Mouse (Mus musculus): Measurements from ENCODE around the gene Ctsll3. TPM values are rescaled to one million over a fixed set of nuclear protein-coding genes. Genes with fewer than 3 reads are reported as not detected.

Gene Ctsll3
- polyA plus RNA-seq, 1 experiment from 2014 or later = not detected

DNA sequence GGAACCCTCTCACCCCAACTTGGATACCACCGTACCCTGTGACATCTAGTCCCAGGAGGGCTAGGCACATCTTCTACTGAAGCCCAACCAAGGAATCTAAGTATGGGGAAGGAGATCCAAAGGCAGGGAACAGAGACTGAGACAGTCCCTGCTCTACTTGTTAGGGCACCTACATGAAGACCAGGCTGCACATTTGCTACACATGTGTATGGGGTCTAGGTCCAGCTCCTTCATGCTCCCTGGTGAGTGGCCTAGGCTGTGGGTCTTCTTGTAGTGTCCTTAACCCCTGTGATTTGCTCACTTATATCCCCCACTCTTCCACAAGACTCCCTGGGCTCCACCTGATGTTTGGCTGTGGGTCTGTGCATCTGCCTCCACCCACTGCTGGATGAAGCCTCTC lies 13.2 kb downstream of the Ctsll3 start:
- no peak for ATAC-seq (ENCODE audit: insufficient read depth)
- Histone ChIP-seq H3K27me3 (no peaks in the 10 kb centered on the region), H3K27ac (replicated peaks) (no peak overlapping the region), H3K9me3 (replicated peaks) (no peaks in the 10 kb centered on the region), H3K4me2 (no peak overlapping the region), H3K9ac (no peak overlapping the region), H3K4me1 (replicated peaks) (no peaks in the 10 kb centered on the region), H3K4me3 (replicated peaks) (no peak overlapping the region), H3K36me3 (replicated peaks) (no peaks in the 10 kb centered on the region)
- WGBS (ENCODE audit: insufficient replicate concordance) = 75% methylated on average over 1 of the region's 1 CpGs

DNA sequence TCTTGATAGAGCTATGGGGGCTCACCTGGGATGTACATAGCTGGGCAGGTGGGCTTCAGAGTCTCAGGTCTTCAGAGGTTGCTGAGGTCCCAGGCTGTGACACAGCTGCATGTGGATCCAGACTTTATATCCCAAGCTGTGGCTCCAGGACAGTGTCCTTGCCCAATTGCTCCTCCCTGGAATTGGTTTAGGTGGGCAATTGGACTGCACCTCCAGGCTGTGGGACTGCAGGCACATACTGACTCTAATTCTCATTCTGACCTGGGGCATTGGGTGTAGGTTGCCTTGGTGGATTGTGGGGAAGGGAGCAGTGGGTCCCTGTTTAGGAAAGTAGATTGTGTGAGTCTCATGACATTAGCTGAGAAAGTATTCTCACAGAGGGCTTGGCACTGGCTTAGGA lies 16.4 kb downstream of the Ctsll3 start, which contains the start of gene BC051665:
TSS of gene BC051665 (minus strand) at position 101 of the 400 bp plus-strand sequence.
- no peaks in the 10 kb centered on the region for H3K36me3 ChIP-seq (replicated peaks)
- no peak within 1 kb of the TSS for H3K9ac ChIP-seq
- no peaks in the 10 kb centered on the region for H3K9me3 ChIP-seq (replicated peaks)
- ATAC-seq (ENCODE audit: insufficient read depth) = no peak
- no peak within 1 kb of the TSS for H3K27ac ChIP-seq (replicated peaks)
- no peaks in the 10 kb centered on the region for H3K27me3 ChIP-seq
- no peaks in the 10 kb centered on the region for H3K4me1 ChIP-seq (replicated peaks)
- no peak within 1 kb of the TSS for H3K4me2 ChIP-seq
- H3K4me3 ChIP-seq (replicated peaks) = no peak within 1 kb of the TSS

DNA sequence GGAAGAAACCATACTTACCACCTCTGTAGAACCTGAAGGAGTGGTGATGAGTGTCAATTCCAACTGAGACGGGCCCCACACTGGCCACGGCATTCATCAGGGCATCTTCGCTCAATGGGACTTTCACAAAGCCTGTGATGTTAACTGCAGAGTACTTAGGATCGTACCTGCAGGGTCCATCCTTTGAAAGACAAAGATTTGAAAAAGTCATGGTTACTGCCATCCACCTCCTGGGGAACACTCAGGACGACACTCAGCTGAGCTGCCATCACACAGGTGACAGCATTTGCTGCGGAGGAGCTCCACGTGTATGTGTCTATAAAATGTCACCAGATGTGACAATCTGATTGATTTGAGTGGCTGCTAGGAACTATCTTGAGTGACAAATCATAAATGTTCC lies 19.3 kb downstream of the Ctsll3 start:
- Histone ChIP-seq H3K9me3 (replicated peaks) (no peaks in the 10 kb centered on the region), H3K36me3 (replicated peaks) (no peaks in the 10 kb centered on the region), H3K4me3 (replicated peaks) (no peak overlapping the region), H3K4me2 (no peak overlapping the region), H3K4me1 (replicated peaks) (no peaks in the 10 kb centered on the region), H3K9ac (no peak overlapping the region), H3K27me3 (no peaks in the 10 kb centered on the region), H3K27ac (replicated peaks) (no peak overlapping the region)
- ATAC-seq (ENCODE audit: insufficient read depth) = no peak
- 71% methylated on average over 7 of the region's 7 CpGs for WGBS (ENCODE audit: insufficient replicate concordance)

DNA sequence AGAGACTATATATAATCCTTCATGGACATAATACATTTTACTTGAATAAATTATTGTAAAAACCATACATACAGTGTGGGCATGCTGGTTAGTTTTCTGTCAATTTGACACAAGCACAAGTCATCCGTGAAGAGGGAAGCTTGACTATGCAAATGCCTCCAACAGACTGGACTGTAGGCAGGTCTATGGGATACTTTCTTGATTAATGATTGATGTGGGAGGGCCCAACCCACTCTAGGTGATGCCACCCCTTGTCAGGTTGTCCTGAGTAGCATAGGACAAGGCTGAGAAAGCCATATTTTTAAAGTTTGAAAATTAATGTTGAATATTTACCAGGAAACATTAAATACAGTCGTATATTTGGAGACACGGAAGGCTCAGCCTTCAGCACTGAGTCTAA lies 22.1 kb downstream of the Ctsll3 start:
- no peak overlapping the region for H3K9ac ChIP-seq
- H3K4me2 ChIP-seq = no peak overlapping the region
- H3K27ac ChIP-seq (replicated peaks) = no peak overlapping the region
- H3K4me3 ChIP-seq (replicated peaks) = no peak overlapping the region
- 57% methylated on average over 3 of the region's 3 CpGs for WGBS (ENCODE audit: insufficient replicate concordance)
- no peak for ATAC-seq (ENCODE audit: insufficient read depth)
- H3K9me3 ChIP-seq (replicated peaks) = no peaks in the 10 kb centered on the region
- H3K36me3 ChIP-seq (replicated peaks) = no peaks in the 10 kb centered on the region
- no peaks in the 10 kb centered on the region for H3K27me3 ChIP-seq
- no peaks in the 10 kb centered on the region for H3K4me1 ChIP-seq (replicated peaks)

DNA sequence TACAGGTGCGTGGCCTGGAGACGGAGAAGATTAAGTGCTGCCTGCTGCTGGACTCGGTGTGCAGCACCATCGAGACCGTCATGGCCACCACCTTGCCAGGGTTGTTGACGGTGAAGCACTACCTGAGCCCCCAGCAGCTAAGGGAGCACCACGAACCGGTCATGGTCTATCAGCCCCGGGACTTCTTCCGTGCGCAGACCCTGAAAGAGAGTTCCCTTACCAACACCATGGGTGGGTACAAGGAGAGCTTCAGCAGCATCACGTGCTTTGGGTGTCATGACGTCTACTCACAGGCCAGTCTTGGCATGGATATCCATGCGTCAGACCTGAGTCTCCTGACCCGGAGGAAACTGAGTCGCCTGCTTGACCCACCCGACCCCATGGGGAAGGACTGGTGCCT lies 41.5 kb downstream of the Ctsll3 start:
- no peak overlapping the region for H3K27ac ChIP-seq (replicated peaks)
- no peak overlapping the region for H3K9ac ChIP-seq
- H3K9me3 ChIP-seq (replicated peaks) = no peaks in the 10 kb centered on the region
- H3K4me1 ChIP-seq (replicated peaks) = no peaks in the 10 kb centered on the region
- peaks cover 18% of the 10 kb centered on the region; the same call in 1 of the 2 replicates for H3K36me3 ChIP-seq (replicated peaks)
- 85% methylated on average over 17 of the region's 17 CpGs for WGBS (ENCODE audit: insufficient replicate concordance)
- no peak overlapping the region for H3K4me3 ChIP-seq (replicated peaks)
- H3K4me2 ChIP-seq = no peak overlapping the region
- H3K27me3 ChIP-seq = no peaks in the 10 kb centered on the region
- ATAC-seq (ENCODE audit: insufficient read depth) = no peak

DNA sequence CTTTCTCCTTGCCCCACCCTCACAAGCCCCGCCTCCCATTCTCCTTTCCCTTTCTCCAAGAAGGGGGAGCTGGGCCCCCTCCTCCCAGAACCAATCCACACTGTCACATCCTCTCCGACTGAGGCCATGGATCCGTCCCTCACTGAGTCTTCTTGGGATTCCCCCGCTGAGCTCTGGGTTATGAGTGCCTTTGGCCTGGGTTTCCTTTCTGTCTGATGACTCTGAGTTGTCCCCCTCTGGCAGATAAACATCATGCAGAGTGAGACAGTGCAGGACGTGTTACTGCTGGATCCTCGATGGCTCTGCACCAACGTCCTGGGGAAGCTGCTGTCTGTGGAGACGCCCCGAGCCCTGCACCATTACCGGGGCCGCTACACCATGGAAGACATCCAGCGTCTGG lies 42.3 kb downstream of the Ctsll3 start:
- Histone ChIP-seq H3K27me3 (no peaks in the 10 kb centered on the region), H3K36me3 (replicated peaks) (peaks cover 18% of the 10 kb centered on the region; the same call in 1 of the 2 replicates), H3K27ac (replicated peaks) (no peak overlapping the region), H3K4me3 (replicated peaks) (no peak overlapping the region), H3K4me1 (replicated peaks) (no peaks in the 10 kb centered on the region), H3K4me2 (no peak overlapping the region), H3K9ac (no peak overlapping the region), H3K9me3 (replicated peaks) (no peaks in the 10 kb centered on the region)
- no peak for ATAC-seq (ENCODE audit: insufficient read depth)
- 78% methylated on average over 12 of the region's 12 CpGs for WGBS (ENCODE audit: insufficient replicate concordance)

DNA sequence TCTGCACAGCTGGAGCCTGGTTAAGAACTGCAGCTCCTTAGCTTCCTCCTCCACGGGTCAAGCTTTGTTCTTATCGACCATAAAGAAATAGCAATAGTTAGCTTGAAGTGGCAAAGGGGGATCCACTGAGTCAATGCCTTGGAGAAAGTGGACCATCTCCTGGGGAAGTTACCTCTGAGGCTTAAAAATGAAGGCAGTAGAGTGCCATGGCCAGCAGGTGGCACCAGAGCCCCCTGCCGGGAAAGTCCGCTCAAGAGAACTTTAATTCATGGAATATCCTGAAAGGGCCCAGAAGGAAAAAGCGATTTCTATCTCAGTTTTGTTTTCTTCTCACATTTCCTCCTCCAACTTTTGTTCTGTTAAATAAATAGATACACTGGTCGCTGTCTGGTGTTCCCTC lies 43.5 kb downstream of the Ctsll3 start:
- Histone ChIP-seq H3K27me3 (no peaks in the 10 kb centered on the region), H3K4me1 (replicated peaks) (no peaks in the 10 kb centered on the region), H3K4me3 (replicated peaks) (no peak overlapping the region), H3K27ac (replicated peaks) (no peak overlapping the region), H3K9me3 (replicated peaks) (no peaks in the 10 kb centered on the region), H3K9ac (no peak overlapping the region), H3K36me3 (replicated peaks) (peaks cover 18% of the 10 kb centered on the region; the same call in 1 of the 2 replicates), H3K4me2 (no peak overlapping the region)
- WGBS (ENCODE audit: insufficient replicate concordance) = 35% methylated on average over 6 of the region's 6 CpGs
- ATAC-seq (ENCODE audit: insufficient read depth) = no peak

DNA sequence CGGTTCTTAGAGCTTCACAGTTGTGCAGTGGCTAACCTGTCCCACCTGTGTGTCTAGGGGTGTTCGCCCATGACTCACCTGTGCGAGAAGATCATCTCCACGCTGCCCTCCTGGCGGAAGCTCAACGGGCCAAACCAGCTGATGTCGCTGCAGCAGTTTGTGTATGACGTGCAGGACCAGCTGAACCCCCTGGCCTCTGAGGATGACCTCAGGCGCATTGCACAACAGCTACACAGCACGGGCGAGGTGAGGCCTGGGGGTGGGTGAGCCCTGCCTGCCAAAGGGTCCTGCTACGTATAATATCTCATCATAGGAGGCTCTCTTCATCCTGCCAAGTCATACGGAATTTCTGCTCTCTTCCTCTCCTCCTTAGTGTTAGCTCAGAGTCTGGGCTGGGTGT lies 45.4 kb downstream of the Ctsll3 start:
- ATAC-seq (ENCODE audit: insufficient read depth) = no peak
- no peaks in the 10 kb centered on the region for H3K27me3 ChIP-seq
- no peaks in the 10 kb centered on the region for H3K4me1 ChIP-seq (replicated peaks)
- no peaks in the 10 kb centered on the region for H3K9me3 ChIP-seq (replicated peaks)
- WGBS (ENCODE audit: insufficient replicate concordance) = 70% methylated on average over 13 of the region's 13 CpGs
- peaks cover 34% of the 10 kb centered on the region for H3K36me3 ChIP-seq (replicated peaks)
- H3K9ac ChIP-seq = no peak overlapping the region
- H3K27ac ChIP-seq (replicated peaks) = no peak overlapping the region
- H3K4me3 ChIP-seq (replicated peaks) = no peak overlapping the region
- H3K4me2 ChIP-seq = no peak overlapping the region

DNA sequence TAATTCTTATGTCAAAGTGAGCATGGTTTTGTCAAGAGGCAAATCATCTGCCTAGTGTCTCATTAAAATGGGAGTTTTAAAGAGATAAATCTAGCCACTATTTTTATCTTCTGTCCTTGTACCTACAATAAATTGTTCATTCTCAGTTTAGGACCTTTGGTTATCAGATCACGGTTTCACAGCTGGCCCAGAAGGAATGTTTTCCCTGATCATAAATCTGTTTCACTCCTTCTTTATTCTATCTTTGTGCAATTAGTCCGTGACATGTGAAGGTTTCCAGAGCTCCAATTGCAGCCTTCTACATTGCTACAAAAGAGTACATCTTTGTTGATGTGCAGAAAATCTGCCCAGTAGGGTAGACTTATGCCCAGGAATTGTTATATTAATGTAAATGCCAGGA lies 47.4 kb downstream of the Ctsll3 start:
- peaks cover 31% of the 10 kb centered on the region for H3K36me3 ChIP-seq (replicated peaks)
- no peak for ATAC-seq (ENCODE audit: insufficient read depth)
- no peaks in the 10 kb centered on the region for H3K9me3 ChIP-seq (replicated peaks)
- H3K4me1 ChIP-seq (replicated peaks) = no peaks in the 10 kb centered on the region
- no peak overlapping the region for H3K4me2 ChIP-seq
- no peak overlapping the region for H3K4me3 ChIP-seq (replicated peaks)
- no peak overlapping the region for H3K9ac ChIP-seq
- no peak overlapping the region for H3K27ac ChIP-seq (replicated peaks)
- 48% methylated on average over 2 of the region's 2 CpGs for WGBS (ENCODE audit: insufficient replicate concordance)
- H3K27me3 ChIP-seq = no peaks in the 10 kb centered on the region

DNA sequence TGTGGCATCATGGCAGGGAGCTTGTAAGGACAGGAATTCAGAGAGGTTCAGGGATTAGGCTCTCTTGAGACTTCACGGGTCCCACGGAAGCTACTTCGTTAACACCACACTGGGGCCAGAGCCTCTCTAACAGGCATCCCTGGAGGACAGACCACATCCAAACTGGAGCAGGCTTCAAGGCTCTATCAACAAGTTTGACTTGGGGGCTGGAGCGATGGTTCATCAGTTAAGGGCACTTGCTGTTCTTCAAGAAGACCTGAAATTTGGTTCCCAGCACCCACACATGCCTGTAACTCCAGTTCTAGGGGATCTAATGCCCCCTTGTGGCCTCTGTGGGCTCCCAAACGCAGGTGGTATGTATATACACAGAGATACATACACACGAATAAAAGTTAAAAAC lies 49.4 kb downstream of the Ctsll3 start:
- H3K4me3 ChIP-seq (replicated peaks) = no peak overlapping the region
- WGBS (ENCODE audit: insufficient replicate concordance) = 84% methylated on average over 6 of the region's 6 CpGs
- no peaks in the 10 kb centered on the region for H3K9me3 ChIP-seq (replicated peaks)
- H3K4me2 ChIP-seq = no peak overlapping the region
- H3K27ac ChIP-seq (replicated peaks) = no peak overlapping the region
- H3K4me1 ChIP-seq (replicated peaks) = no peaks in the 10 kb centered on the region
- no peaks in the 10 kb centered on the region for H3K27me3 ChIP-seq
- no peak for ATAC-seq (ENCODE audit: insufficient read depth)
- no peak overlapping the region for H3K9ac ChIP-seq
- peaks cover 38% of the 10 kb centered on the region for H3K36me3 ChIP-seq (replicated peaks)

DNA sequence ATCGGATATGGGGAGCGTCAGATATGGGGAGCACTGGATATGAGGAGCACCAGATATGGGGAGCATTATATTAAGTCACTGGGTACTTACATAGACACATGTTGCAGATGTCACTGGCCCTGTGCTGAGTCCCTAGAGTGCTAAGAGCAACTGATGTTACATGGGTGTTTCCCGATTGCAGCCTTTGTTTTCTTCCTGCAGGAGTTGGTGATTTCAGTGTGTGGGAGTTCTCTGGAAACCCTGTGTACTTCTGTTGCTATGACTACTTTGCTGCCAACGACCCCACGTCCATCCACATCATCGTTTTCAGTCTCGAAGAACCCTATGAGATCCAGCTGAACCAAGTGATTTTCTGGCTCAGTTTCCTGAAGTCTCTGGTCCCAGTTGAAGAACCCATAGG lies 51.7 kb downstream of the Ctsll3 start:
- Histone ChIP-seq H3K9ac (no peak overlapping the region), H3K27me3 (no peaks in the 10 kb centered on the region), H3K4me1 (replicated peaks) (peaks cover 16% of the 10 kb centered on the region), H3K36me3 (replicated peaks) (peaks cover 46% of the 10 kb centered on the region), H3K4me2 (no peak overlapping the region), H3K27ac (replicated peaks) (no peak overlapping the region), H3K4me3 (replicated peaks) (no peak overlapping the region), H3K9me3 (replicated peaks) (no peaks in the 10 kb centered on the region)
- WGBS (ENCODE audit: insufficient replicate concordance) = 71% methylated on average over 7 of the region's 7 CpGs
- ATAC-seq (ENCODE audit: insufficient read depth) = no peak

DNA sequence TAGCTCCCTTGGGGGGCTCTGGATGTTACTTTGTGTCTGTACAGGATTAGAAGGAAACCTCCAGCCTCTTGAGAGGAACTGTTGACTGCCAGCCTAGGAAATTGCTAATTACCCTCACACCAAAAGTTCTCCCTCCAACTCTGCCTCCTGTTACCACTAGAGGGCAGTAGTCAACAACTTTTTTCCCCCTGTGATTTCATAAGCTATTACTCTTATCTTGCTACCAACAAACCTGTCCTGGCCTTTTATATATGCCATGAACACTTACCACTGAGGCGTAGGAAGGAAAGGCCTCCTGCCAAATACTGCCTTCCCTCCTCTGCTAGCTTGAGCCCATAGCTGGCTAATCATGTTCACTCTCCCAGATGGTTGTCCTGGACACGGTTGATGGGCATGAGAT lies 54.1 kb downstream of the Ctsll3 start:
- Histone ChIP-seq H3K4me3 (replicated peaks) (no peak overlapping the region), H3K4me1 (replicated peaks) (peaks cover 40% of the 10 kb centered on the region), H3K27ac (replicated peaks) (no peak overlapping the region), H3K9ac (no peak overlapping the region), H3K9me3 (replicated peaks) (no peaks in the 10 kb centered on the region), H3K36me3 (replicated peaks) (peaks cover 41% of the 10 kb centered on the region), H3K4me2 (no peak overlapping the region), H3K27me3 (no peaks in the 10 kb centered on the region)
- no peak for ATAC-seq (ENCODE audit: insufficient read depth)
- 67% methylated on average over 2 of the region's 2 CpGs for WGBS (ENCODE audit: insufficient replicate concordance)
